Mouse (Mus musculus): Measurements from ENCODE around the gene Plpp1. TPM values are rescaled to one million over a fixed set of nuclear protein-coding genes. Genes with fewer than 3 reads are reported as not detected.

Plpp1 gene
- polyA plus RNA-seq, 1 experiment from 2014 or later, result 54.1 TPM

GRCm38 (mm10) chr13:112760538-112760881, 40.1 kb upstream of the Plpp1 start:
- ATAC-seq (ENCODE audit: extremely low read depth, insufficient number of reproducible peaks, low FRiP score, low TSS enrichment), result no peak
- WGBS, result 23% methylated on average over 1 of the region's 1 CpGs
- no peaks in the 10 kb centered on the region for H3K27me3 ChIP-seq (replicated peaks)

GRCm38 (mm10) chr13:112761787-112762186, 38.8 kb upstream of the Plpp1 start:
- no peak overlapping the region for H3K9ac ChIP-seq
- peaks cover 70% of the 10 kb centered on the region for H3K4me1 ChIP-seq
- no peak overlapping the region for H3K4me2 ChIP-seq
- peak overlapping the region; percentile 63 for H3K27ac ChIP-seq (replicated peaks)
- peaks cover 3% of the 10 kb centered on the region; the same call in 1 of the 2 replicates for H3K9me3 ChIP-seq
- no peak for ATAC-seq (ENCODE audit: extremely low read depth, insufficient number of reproducible peaks, low FRiP score, low TSS enrichment)
- H3K4me3 ChIP-seq, result no peak overlapping the region
- WGBS, result 45% methylated on average over 1 of the region's 1 CpGs
- no peaks in the 10 kb centered on the region for H3K27me3 ChIP-seq (replicated peaks)
- H3K36me3 ChIP-seq, result no peaks in the 10 kb centered on the region

More at GRCm38 (mm10) chr13:112760538-112760881, 40.1 kb upstream of the Plpp1 start:
- no peaks in the 10 kb centered on the region for H3K9me3 ChIP-seq
- no peak overlapping the region for H3K4me3 ChIP-seq
- no peak overlapping the region for H3K4me2 ChIP-seq
- H3K27ac ChIP-seq (replicated peaks), result peak overlapping the region; percentile 37; the same call in 1 of the 2 replicates
- H3K4me1 ChIP-seq, result peaks cover 74% of the 10 kb centered on the region
- no peak overlapping the region for H3K9ac ChIP-seq
- H3K36me3 ChIP-seq, result no peaks in the 10 kb centered on the region

- H3K4me2 ChIP-seq, result no peak overlapping the region
- H3K4me3 ChIP-seq, result no peak overlapping the region
- H3K27ac ChIP-seq (replicated peaks), result peak overlapping the region; percentile 29; the same call in 1 of the 2 replicates
- peaks cover 65% of the 10 kb centered on the region for H3K4me1 ChIP-seq
- 59% methylated on average over 4 of the region's 4 CpGs for WGBS
- H3K9me3 ChIP-seq, result peaks cover 11% of the 10 kb centered on the region
- H3K36me3 ChIP-seq, result 0 out of 2 replicates have a peak, but pooled peaks cover 3% of the 10 kb centered on the region
- no peak overlapping the region for H3K9ac ChIP-seq
- H3K27me3 ChIP-seq (replicated peaks), result no peaks in the 10 kb centered on the region
- no peak for ATAC-seq (ENCODE audit: extremely low read depth, insufficient number of reproducible peaks, low FRiP score, low TSS enrichment)
Observed at GRCm38 (mm10) chr13:112762548-112762947, 38.0 kb upstream of the Plpp1 start.

- H3K4me2 ChIP-seq, result no peak overlapping the region
Observed at GRCm38 (mm10) chr13:112763531-112764091, 37.0 kb upstream of the Plpp1 start.

GRCm38 (mm10) chr13:112764556-112764955, 36.0 kb upstream of the Plpp1 start:
- 43% methylated on average over 5 of the region's 5 CpGs for WGBS
- ATAC-seq (ENCODE audit: extremely low read depth, insufficient number of reproducible peaks, low FRiP score, low TSS enrichment), result no peak
- no peak overlapping the region for H3K9ac ChIP-seq
- peak overlapping the region; percentile 49 for H3K27ac ChIP-seq (replicated peaks)
- peaks cover 18% of the 10 kb centered on the region for H3K9me3 ChIP-seq
- H3K4me2 ChIP-seq, result no peak overlapping the region
- H3K27me3 ChIP-seq (replicated peaks), result no peaks in the 10 kb centered on the region
- no peak overlapping the region for H3K4me3 ChIP-seq
- peaks cover 47% of the 10 kb centered on the region for H3K4me1 ChIP-seq
- H3K36me3 ChIP-seq, result 0 out of 2 replicates have a peak, but pooled peaks cover 3% of the 10 kb centered on the region

More at GRCm38 (mm10) chr13:112763531-112764091, 37.0 kb upstream of the Plpp1 start:
- Histone ChIP-seq H3K36me3 (0 out of 2 replicates have a peak, but pooled peaks cover 3% of the 10 kb centered on the region), H3K9ac (no peak overlapping the region), H3K4me3 (no peak overlapping the region), H3K27me3 (replicated peaks) (no peaks in the 10 kb centered on the region), H3K4me1 (peaks cover 55% of the 10 kb centered on the region), H3K9me3 (peaks cover 18% of the 10 kb centered on the region), H3K27ac (replicated peaks) (0 out of 2 replicates have a peak overlapping the region, but pooled peaks have one; percentile 49)
- ATAC-seq (ENCODE audit: extremely low read depth, insufficient number of reproducible peaks, low FRiP score, low TSS enrichment), result no peak
- WGBS, result 62% methylated on average over 10 of the region's 10 CpGs

- Histone ChIP-seq H3K4me1 (peaks cover 41% of the 10 kb centered on the region), H3K36me3 (0 out of 2 replicates have a peak, but pooled peaks cover 3% of the 10 kb centered on the region), H3K9me3 (peaks cover 18% of the 10 kb centered on the region), H3K27ac (replicated peaks) (no peak overlapping the region), H3K9ac (no peak overlapping the region), H3K27me3 (replicated peaks) (no peaks in the 10 kb centered on the region), H3K4me2 (no peak overlapping the region), H3K4me3 (no peak overlapping the region)
- 83% methylated on average over 3 of the region's 3 CpGs for WGBS
- ATAC-seq (ENCODE audit: extremely low read depth, insufficient number of reproducible peaks, low FRiP score, low TSS enrichment), result no peak
Observed at GRCm38 (mm10) chr13:112765654-112766053, 34.9 kb upstream of the Plpp1 start.

- Histone ChIP-seq H3K9ac (0 out of 2 replicates have a peak overlapping the region, but pooled peaks have one; percentile 0), H3K27ac (replicated peaks) (peak overlapping the region; percentile 64), H3K27me3 (replicated peaks) (no peaks in the 10 kb centered on the region), H3K4me2 (peak overlapping the region; percentile 41), H3K4me3 (no peak overlapping the region), H3K9me3 (peaks cover 18% of the 10 kb centered on the region), H3K4me1 (peaks cover 23% of the 10 kb centered on the region), H3K36me3 (0 out of 2 replicates have a peak, but pooled peaks cover 3% of the 10 kb centered on the region)
- WGBS, result 36% methylated on average over 11 of the region's 11 CpGs
- ATAC-seq (ENCODE audit: extremely low read depth, insufficient number of reproducible peaks, low FRiP score, low TSS enrichment), result no peak
Observed at GRCm38 (mm10) chr13:112770528-112771328, 29.9 kb upstream of the Plpp1 start.

GRCm38 (mm10) chr13:112771447-112772208, 29.0 kb upstream of the Plpp1 start:
- Histone ChIP-seq H3K4me3 (no peak overlapping the region), H3K9ac (peak overlapping the region; percentile 28; the same call in 1 of the 2 replicates), H3K27ac (replicated peaks) (peak overlapping the region; percentile 64), H3K4me2 (peak overlapping the region; percentile 41), H3K27me3 (replicated peaks) (no peaks in the 10 kb centered on the region), H3K36me3 (0 out of 2 replicates have a peak, but pooled peaks cover 3% of the 10 kb centered on the region), H3K9me3 (peaks cover 16% of the 10 kb centered on the region), H3K4me1 (peaks cover 23% of the 10 kb centered on the region)
- 38% methylated on average over 15 of the region's 15 CpGs for WGBS
- ATAC-seq (ENCODE audit: extremely low read depth, insufficient number of reproducible peaks, low FRiP score, low TSS enrichment), result no peak

- Histone ChIP-seq H3K4me1 (peaks cover 23% of the 10 kb centered on the region), H3K9me3 (peaks cover 10% of the 10 kb centered on the region), H3K9ac (no peak overlapping the region), H3K4me2 (no peak overlapping the region), H3K27me3 (replicated peaks) (no peaks in the 10 kb centered on the region), H3K36me3 (0 out of 2 replicates have a peak, but pooled peaks cover 2% of the 10 kb centered on the region), H3K4me3 (no peak overlapping the region), H3K27ac (replicated peaks) (no peak overlapping the region; the same call in 1 of the 2 replicates)
- ATAC-seq (ENCODE audit: extremely low read depth, insufficient number of reproducible peaks, low FRiP score, low TSS enrichment), result no peak
- WGBS, result 73% methylated on average over 11 of the region's 11 CpGs
Observed at GRCm38 (mm10) chr13:112772252-112772651, 28.3 kb upstream of the Plpp1 start.

GRCm38 (mm10) chr13:112772861-112773260, 27.7 kb upstream of the Plpp1 start:
- Histone ChIP-seq H3K4me3 (no peak overlapping the region), H3K4me2 (no peak overlapping the region), H3K4me1 (peaks cover 23% of the 10 kb centered on the region), H3K9ac (no peak overlapping the region), H3K27me3 (replicated peaks) (no peaks in the 10 kb centered on the region), H3K36me3 (no peaks in the 10 kb centered on the region), H3K9me3 (peaks cover 3% of the 10 kb centered on the region; the same call in 1 of the 2 replicates), H3K27ac (replicated peaks) (no peak overlapping the region)
- WGBS, result 67% methylated on average over 14 of the region's 14 CpGs
- ATAC-seq (ENCODE audit: extremely low read depth, insufficient number of reproducible peaks, low FRiP score, low TSS enrichment), result no peak
